Mouse (Mus musculus) stomach, embryonic 16.5 days (tissue): ENCODE measurements around the gene Nipsnap3b. TPM values are rescaled to one million over a fixed set of nuclear protein-coding genes. Genes with fewer than 3 reads are reported as not detected.

Experiments used
- ATAC-seq: fragments of 200-750 bp; cut with Nextera tagmentation; 2 replicates; pipeline ENCODE4 v1.8.0; 2017; ENCODE audit warnings: moderate number of reproducible peaks, moderate TSS enrichment; ENCODE audit not compliant: insufficient read depth, low FRiP score
- H3K27ac ChIP-seq: fragments of 300-500 bp; sonication (generic); 2 replicates; pipeline ENCODE4 v1.5.1; 2014; ENCODE audit warnings: low read length
- H3K27me3 ChIP-seq: fragments of 300-500 bp; sonication (generic); 2 replicates; pipeline ENCODE4 v1.6.1; 2014; ENCODE audit warnings: low read length, control low read depth, mixed read lengths; ENCODE audit not compliant: control insufficient read depth, insufficient read depth
- H3K36me3 ChIP-seq: fragments of 300-500 bp; sonication (generic); 2 replicates; pipeline ENCODE4 v1.6.1; 2014; ENCODE audit warnings: low read length; ENCODE audit not compliant: control insufficient read depth, insufficient read depth
- H3K4me1 ChIP-seq: fragments of 300-500 bp; sonication (generic); 2 replicates; pipeline ENCODE4 v1.6.1; 2014; ENCODE audit warnings: low read length, control low read depth, mixed read lengths; ENCODE audit not compliant: control insufficient read depth, insufficient read depth
- H3K4me2 ChIP-seq: fragments of 300-500 bp; sonication (generic); 2 replicates; pipeline ENCODE4 v1.6.1; 2014; ENCODE audit warnings: low read depth, low read length, mixed read lengths
- H3K4me3 ChIP-seq: fragments of 300-500 bp; sonication (generic); replicated peaks from 2 replicates; pipeline ENCODE4 v1.5.1; 2014; ENCODE audit warnings: mild to moderate bottlenecking, low read length
- H3K9ac ChIP-seq: fragments of 300-500 bp; sonication (generic); 2 replicates; pipeline ENCODE4 v1.6.1; 2014; ENCODE audit warnings: low read length
- H3K9me3 ChIP-seq: fragments of 300-500 bp; sonication (generic); replicated peaks from 2 replicates; pipeline ENCODE4 v1.6.1; 2016; ENCODE audit warnings: low read length, control low read depth; ENCODE audit not compliant: control insufficient read depth
- WGBS: fragments of 180-500 bp; shearing (Covaris S2); extraction: QIAGEN DNeasy Blood & Tissue Kit; methylation state at CpG from one replicate; pipeline ENCODE4 v1.1.7; 2014; 5-methylcytosine and 5-hydroxymethylcytosine counted together
- polyA plus RNA-seq: library from polyadenylated mRNA; unstranded; fragments of >200 nt; fragmentation: Nextera tagmentation; extraction: Ambion mirVana; gene quantifications from 2 replicates; pipeline ENCODE4 v1.2.1, GENCODE M21; 2015

Gene Nipsnap3b
- polyA plus RNA-seq, 1 experiment from 2014 or later, result 93.0 TPM

GRCm38 (mm10) chr4:53046238-53047022 is 34.8 kb downstream of the Nipsnap3b start:
- no peak for ATAC-seq
- 60% methylated on average over 9 of the region's 9 CpGs for WGBS
- no peaks in the 10 kb centered on the region for H3K27me3 ChIP-seq
- H3K36me3 ChIP-seq, result 0 out of 2 replicates have a peak, but pooled peaks cover 3% of the 10 kb centered on the region
- no peak overlapping the region for H3K4me2 ChIP-seq
- H3K4me1 ChIP-seq, result no peaks in the 10 kb centered on the region
- H3K9ac ChIP-seq, result no peak overlapping the region
- no peak overlapping the region for H3K27ac ChIP-seq
- H3K9me3 ChIP-seq, result no peaks in the 10 kb centered on the region
- H3K4me3 ChIP-seq, result no peak overlapping the region

- 87% methylated on average over 7 of the region's 7 CpGs for WGBS
- no peak overlapping the region for H3K4me3 ChIP-seq
- 0 out of 2 replicates have a peak, but pooled peaks cover 4% of the 10 kb centered on the region for H3K9me3 ChIP-seq
- no peak overlapping the region for H3K9ac ChIP-seq
- no peaks in the 10 kb centered on the region for H3K36me3 ChIP-seq
- ATAC-seq, result no peak
- H3K4me2 ChIP-seq, result no peak overlapping the region
- H3K27me3 ChIP-seq, result no peaks in the 10 kb centered on the region
- no peaks in the 10 kb centered on the region for H3K4me1 ChIP-seq
- H3K27ac ChIP-seq, result no peak overlapping the region
Measured at GRCm38 (mm10) chr4:53062301-53063008, 50.8 kb downstream of the Nipsnap3b start.

Other genes starting within 250 kb of the Nipsnap3b start
- gene Olfr275, start 197.3 kb upstream of the Nipsnap3b start, polyA plus RNA-seq, result not detected in 2 replicates
- not detected in 2 replicates for gene Olfr273, start 152.6 kb upstream of the Nipsnap3b start, polyA plus RNA-seq
- not detected in 2 replicates for gene Olfr272, start 92.7 kb upstream of the Nipsnap3b start, polyA plus RNA-seq
- gene Olfr270, start 47.3 kb upstream of the Nipsnap3b start, polyA plus RNA-seq, result not detected in 2 replicates
- not detected in 2 replicates for gene Nipsnap3a, start 22.6 kb upstream of the Nipsnap3b start, polyA plus RNA-seq
- 4.9 and 6.1 TPM in 2 replicates for gene Abca1, start 148.0 kb downstream of the Nipsnap3b start, polyA plus RNA-seq